Mouse (Mus musculus): ENCODE results near the gene Gfer.

GRCm38 (mm10) chr17:24646381-24646780 is 49.6 kb downstream of the Gfer start:
- TF ChIP-seq CTCF (IDR thresholded peaks at IDR 0.05; ENCODE audit: low read depth) (no peak), EP300 (optimal IDR thresholded peaks at IDR 0.05) (no peak)

Measured in stomach, postnatal 0 days (tissue).